Mouse (Mus musculus) cortical plate, adult 2 months (tissue): ENCODE results near the gene Foxj3.

ENCODE experiments used
- CTCF ChIP-seq: fragments of 200-500 bp; IDR thresholded peaks from 2 replicates; pipeline ENCODE4 v1.5.1; 2011; ENCODE audit warnings: mild to moderate bottlenecking, control low read depth, low read length; ENCODE audit not compliant: insufficient read depth; ENCODE audit errors: extremely low read depth
- POLR2A ChIP-seq: fragments of 200-500 bp; IDR thresholded peaks from 2 replicates; pipeline ENCODE4 v1.6.1; 2011; ENCODE audit warnings: mild to moderate bottlenecking, low read length, control low read depth; ENCODE audit not compliant: insufficient read depth; ENCODE audit errors: extremely low read depth

- TF ChIP-seq CTCF (no peak), POLR2A (no peak)
Observed at GRCm38 (mm10) chr4:119609488-119609887, 72.7 kb downstream of the Foxj3 start.
